Mouse (Mus musculus) gastrocnemius, adult 18-20 months (tissue): Measurements from ENCODE around the gene Pitpnc1. TPM values are rescaled to one million over a fixed set of nuclear protein-coding genes. Genes with fewer than 3 reads are reported as not detected.

ENCODE experiments used
- DNase-seq: peaks from one replicate; pipeline ENCODE4 v3.0.0; 2021; ENCODE audit warnings: low spot score
- total RNA-seq, 2 experiments: library from RNA; stranded (reverse); gene quantifications; 2 replicates each; pipeline ENCODE4 v1.2.3; 2021

The Pitpnc1 gene
- total RNA-seq, 2 experiments from 2014 or later = 73.8 to 93.7 TPM

DNA sequence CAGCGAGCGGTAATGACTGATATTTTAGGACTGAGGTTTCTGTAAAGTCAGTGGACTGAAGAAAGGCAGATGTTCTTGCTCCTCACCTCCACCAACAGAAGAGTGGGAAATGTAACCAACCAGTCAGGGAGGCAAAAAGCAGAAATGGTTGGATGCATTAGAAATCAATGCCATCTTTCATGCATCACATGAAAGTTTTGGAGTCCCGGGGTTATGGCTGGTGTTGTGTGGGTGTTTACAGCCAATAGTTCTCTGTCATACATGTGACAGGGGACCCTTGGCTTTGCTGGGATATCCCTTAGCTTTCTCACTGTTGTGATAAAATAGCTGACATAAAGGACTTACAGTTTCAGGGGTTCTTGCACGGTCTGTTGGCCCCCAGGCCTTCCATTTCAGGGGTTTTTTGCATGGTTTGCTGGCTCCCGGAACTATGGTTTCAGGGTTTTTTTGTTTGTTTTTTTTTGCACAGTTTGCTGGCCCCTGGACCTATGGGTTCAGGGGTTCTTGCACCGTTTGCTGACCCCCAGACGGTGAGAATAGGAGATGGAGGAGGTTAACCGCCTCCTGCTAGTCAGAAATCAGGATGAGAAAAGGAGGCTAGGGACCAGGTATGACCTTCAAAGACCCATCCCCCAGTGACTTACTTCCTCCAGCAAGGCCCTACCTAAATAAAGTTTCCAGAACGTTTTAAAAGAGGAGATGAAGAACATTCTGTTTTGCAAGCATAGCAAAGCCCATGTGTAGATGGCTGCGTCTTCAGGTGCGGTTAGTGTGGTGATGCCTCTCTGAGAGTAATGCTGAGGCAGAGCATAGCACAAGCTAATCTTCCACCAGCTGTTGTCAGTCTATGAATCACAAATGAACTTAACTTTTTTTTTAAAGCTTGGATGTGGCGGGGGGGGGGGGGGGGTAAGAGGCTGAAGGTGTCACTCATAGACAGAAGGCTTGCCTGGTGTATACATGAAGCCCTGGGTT is 27.1 kb downstream of the Pitpnc1 start:
- no peak for DNase-seq

GRCm38 (mm10) chr11:107441050-107441449 is 29.4 kb downstream of the Pitpnc1 start:
- no peak for DNase-seq

DNA sequence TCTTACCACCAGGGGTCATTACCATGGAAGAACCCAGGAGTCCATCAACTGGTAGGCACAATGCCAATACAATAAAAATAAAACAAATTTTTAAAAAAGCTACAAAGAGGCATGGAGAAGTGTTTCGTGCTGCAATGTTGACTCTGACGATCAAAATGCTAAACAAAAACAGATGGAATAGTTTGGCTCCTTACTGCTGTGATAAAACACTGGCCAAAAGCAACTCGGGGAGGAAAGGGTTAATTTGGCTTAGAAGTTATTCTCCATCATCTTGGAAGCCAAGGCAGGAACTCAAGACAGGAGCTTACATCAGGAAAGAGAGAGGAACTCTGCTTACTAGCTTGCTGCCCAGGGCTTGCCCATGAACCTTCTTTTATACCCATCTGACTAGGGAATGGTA is 32.4 kb downstream of the Pitpnc1 start:
- DNase-seq = no peak

- no peak for DNase-seq
Measured at GRCm38 (mm10) chr11:107437723-107438122, 32.8 kb downstream of the Pitpnc1 start.

DNA sequence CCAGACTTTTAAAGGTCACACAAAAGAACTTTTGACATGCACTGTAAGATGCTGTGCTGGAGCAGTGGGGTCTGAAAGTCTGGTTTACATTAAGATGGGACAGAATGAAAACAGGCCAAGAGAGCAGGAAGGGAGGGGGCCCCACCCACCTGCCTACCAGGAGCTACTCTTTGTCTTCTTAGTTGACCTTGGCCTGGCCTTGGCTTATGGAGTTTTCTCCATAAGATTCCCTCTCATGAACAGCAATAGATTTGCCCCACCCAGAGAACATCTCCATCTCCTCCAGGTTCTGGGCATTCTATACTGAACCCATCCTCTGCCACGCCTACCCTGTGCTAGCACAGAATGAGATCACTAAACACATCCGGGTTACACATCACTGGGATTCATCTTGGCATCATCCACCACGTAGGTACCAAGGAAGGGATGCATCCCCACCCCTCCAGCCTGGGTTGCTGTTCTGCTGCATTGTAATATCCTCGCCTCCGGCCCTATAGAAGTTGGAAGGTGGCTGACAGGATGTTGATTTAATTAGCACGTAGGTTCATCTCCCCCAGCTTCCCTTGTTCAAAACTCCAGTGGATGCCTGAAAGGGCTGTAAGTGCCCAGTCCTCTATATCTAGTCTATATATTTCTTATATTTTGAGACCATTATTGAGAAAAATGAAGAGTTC is 34.6 kb downstream of the Pitpnc1 start:
- no peak for DNase-seq

DNA sequence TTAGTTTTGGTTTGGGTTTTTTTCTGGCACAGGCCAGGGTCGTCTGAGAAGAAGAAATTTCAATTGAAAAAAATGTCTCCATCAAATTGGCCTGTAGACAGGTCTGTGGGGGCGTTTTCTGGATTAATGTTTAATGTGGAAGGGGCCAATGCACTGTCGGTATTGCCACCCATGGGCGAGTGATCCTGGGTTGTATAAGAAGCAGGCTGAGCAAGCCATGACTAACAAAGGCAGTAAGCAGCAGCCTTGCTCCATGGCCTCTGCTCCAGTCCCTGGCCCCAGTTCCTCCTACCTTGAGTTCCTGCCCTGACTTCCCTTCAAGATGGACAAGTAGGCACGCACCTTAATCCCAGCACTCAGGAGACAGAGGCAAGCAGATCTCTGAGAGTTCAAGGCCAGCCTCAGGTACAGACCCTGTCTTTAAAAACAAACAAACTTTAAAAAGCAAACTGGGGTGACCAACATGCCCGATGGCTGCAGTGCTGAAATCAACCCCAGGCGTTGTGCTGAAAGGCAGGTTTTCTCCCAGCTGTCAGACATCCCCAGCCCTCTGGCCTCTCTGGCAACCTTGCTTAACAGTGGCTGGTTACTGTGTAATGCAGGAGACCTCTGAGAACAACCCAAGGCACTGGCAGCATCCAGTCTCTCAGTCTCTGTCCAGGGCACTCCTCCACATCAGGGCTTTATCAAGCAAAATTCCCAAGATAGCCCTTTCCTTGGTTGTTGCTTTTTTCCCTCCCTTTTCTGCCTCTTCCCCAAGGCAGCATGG is 39.1 kb downstream of the Pitpnc1 start:
- DNase-seq = no peak

DNA sequence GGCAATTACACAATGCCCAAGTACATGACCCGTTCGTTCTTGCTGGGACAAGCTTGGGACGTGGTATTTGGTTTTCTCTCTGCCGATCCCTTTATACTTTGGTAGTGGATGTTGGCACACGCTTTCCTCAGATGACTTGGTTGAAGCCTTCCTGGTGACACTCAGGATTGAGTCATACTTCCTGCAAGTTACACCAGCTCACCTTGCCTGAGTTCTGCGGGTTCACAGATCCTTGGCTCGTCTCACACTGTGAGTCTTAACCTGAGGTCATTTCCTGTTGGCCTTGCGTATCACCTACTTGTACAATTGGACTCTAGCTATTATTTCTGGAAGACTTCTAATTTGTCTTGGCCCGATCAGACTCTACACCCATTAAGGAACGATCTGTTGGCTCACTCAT is 42.5 kb downstream of the Pitpnc1 start:
- DNase-seq = no peak

DNA sequence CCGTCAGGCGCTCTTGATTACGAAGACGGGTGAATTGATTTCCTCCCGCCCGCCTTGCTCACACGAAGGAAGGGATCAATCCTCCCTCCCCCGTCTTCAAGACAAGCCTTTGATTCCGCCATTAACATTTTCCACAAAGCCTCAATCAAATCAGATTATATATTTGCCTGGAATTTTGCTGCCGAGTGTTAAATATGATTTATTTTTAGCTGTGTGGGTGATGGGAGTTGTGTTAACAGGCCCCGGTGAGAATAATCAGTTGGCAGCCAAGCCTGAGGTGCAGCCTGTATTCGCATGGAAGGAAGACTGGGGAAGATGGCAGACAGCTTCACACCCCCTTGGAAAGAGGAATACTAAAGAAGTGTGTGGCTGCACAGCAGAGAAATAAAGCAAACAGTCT is 46.3 kb downstream of the Pitpnc1 start:
- DNase-seq = no peak

GRCm38 (mm10) chr11:107422356-107422754 is 48.1 kb downstream of the Pitpnc1 start:
- no peak for DNase-seq

GRCm38 (mm10) chr11:107421751-107422355 is 48.6 kb downstream of the Pitpnc1 start:
- peak; percentile 15 for DNase-seq

DNA sequence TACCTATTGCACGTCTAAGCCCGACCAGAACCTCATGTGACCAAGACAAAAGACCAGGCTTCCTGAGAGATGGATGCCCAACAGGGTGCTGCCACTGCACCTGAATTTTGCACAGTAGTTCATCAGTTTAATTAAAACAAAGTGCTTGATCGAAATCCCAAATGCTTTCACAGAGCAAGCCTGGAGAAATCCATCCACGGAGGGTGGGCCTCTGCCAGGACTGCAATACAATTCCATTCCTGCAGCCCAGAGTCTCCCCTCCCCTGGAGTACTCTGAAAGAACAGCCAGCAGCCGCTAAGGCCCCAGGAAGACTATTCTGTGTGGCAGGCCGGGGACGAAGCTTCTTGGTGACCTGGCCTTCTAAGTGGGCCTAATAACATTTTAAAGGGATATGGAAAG is 50.6 kb downstream of the Pitpnc1 start:
- no peak for DNase-seq

DNA sequence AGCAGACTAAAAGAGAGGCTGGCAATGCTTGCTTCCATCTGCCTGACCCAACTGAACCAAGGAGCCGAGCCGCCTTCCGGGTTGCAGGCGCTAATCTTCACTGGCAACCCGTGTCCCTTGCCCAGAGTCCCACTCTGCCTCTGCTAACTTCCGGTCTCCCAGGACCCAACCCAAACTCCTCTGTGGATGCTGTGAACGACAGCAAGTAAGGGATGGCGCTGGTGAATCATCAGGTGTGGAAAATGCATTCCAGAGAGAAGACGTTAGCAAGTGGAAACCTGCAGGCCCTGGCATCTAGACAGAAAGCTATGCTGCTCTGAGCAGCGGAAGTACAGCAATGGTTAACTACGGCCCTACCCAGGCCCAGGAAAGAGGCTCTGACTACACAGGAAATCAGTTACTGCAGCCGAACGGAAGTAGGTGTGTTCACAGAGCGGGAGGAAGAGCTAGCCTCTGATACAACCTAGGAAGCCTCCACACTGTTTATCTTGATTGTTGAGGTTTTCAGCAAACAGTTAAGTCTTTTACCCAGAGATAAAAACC is 53.4 kb downstream of the Pitpnc1 start:
- no peak for DNase-seq

DNA sequence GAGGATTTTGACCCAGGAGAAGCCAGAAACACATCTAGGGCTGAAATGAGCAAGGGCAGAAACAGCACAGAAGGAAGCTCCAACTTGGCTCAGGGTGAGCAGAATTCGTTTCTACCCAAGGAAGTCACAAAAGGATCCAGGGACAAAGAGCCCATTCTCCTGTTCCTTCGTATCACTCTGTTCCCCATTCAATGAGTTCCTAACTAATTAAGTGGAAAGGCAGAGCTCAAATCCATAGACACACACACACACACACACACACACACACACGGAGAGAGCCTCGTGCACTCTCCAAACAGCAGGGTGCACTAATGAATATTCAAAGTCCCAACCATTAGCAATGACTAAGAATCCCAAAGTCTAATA is 54.0 kb downstream of the Pitpnc1 start:
- no peak for DNase-seq

DNA sequence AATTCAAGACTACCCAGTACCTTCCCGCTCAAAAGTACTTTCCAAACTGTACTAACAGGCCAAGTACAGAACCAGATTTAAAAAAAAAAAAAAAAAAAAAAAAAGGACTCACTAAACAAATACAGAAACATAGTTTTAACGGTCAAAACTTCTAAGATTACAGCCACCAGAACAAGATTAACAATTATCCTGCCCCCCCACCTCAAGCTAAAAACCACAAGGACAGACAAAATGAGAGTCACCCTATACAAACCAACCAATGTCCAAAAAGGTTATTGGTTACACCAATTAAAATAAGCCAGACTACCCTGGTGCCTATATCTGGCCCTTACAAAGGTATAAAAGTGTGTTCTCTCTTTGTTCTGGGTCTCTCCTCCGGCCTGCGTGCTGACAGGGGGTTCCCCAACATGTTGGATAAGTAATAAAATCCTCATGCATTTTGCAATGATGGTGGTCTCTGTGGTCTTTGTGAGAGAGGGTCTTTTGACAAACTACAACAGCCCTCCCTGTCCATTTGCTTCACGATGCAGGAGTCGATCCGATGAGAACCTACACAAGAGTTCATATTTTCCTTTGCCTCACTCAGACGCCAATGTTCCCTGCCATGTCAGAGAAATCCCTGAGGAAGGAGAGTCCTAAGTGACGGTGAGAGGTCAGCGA is 54.5 kb downstream of the Pitpnc1 start:
- no peak for DNase-seq

- DNase-seq = no peak
Measured at GRCm38 (mm10) chr11:107414996-107415747, 55.3 kb downstream of the Pitpnc1 start.

- no peak for DNase-seq
Measured at GRCm38 (mm10) chr11:107413251-107413655, 57.2 kb downstream of the Pitpnc1 start.

DNA sequence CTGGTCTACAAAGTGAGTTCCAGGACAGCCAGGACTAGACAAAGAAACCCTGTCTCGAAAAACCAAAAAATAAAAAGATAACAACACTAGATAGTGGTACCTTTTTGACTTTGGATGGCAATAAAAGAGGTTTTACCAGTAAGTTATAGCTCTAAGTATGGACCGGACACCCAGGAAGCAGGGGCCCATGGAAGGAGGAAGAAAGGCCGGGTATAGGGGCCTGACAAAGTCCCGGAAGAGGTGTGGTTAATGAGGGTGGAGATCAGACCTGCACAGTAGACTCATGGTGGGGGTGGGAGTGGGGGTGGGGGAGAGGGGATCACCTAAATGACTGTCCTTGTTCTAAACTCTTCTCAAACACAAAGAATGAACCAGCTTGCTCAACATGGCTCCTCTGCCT is 58.4 kb downstream of the Pitpnc1 start:
- no peak for DNase-seq

GRCm38 (mm10) chr11:107411576-107411975 is 58.9 kb downstream of the Pitpnc1 start:
- DNase-seq = no peak

DNA sequence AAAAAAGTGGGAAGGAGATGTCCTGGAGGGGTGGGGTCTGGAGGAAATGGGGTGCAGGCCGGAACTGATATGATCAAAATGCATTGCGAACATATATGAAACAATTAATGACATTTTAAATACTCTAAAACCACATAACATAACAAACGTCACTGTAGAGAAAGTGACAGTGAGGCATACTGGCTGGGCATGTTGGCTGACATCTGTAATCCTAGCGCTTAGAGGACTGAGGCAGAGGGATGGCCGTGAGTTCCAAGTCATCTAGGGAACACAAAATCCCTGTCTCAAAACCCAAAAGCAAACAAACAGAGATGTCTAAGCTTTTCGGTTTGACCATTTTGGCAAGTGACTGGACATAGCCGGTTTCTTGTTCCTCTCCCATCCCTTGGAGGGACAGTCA is 59.7 kb downstream of the Pitpnc1 start:
- DNase-seq = no peak
